Mouse (Mus musculus): ENCODE results near the gene Chmp2a.

DNA sequence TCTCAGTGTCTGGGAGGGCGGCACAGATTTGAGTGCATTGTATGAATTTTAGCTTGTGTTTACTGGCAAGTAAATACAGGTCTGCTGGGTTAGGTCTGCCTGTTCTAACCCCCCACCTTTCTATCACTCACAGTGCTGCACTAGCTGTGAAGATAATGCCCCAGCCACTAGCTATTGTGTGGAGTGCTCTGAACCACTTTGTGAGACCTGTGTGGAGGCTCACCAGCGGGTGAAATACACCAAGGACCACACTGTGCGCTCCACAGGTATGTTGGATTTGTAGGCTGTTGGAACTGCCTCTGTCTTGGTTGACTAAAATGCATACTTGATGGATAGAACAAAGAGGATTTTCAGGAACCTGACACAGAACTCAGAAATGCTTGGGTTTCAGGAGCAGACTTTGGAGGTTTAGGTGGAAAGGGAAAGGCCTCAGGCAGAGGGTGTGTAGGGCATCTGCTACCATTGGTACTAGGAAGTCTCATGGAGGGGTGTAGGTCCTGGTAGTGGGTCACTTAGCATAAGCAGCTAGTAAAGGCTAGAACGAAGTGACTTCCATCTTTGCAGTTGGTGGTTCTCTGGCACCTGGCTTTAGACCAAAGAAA lies 9.0 kb downstream of the Chmp2a start:
- TF ChIP-seq CTCF (IDR thresholded peaks at IDR 0.05; ENCODE audit: control insufficient read depth, insufficient read depth, low read length) (no peak), POLR2A (IDR thresholded peaks at IDR 0.05; ENCODE audit: borderline replicate concordance, control insufficient read depth, low read depth, low read length) (no peak)

Data from bone marrow, adult 2 months (tissue).